Mouse (Mus musculus) liver (tissue): ENCODE results near the gene Sh2b1.
"Not testable (repeated sequence)": the region's sequence is repeated elsewhere in the genome, so short reads cannot be mapped to it uniquely, and the experiment has no call there.

ENCODE experiments used
- DNase-seq: peaks from one replicate; pipeline ENCODE4 v3.0.0-alpha.2; 2020; ENCODE audit warnings: mixed read lengths

Gene Sh2b1

DNA sequence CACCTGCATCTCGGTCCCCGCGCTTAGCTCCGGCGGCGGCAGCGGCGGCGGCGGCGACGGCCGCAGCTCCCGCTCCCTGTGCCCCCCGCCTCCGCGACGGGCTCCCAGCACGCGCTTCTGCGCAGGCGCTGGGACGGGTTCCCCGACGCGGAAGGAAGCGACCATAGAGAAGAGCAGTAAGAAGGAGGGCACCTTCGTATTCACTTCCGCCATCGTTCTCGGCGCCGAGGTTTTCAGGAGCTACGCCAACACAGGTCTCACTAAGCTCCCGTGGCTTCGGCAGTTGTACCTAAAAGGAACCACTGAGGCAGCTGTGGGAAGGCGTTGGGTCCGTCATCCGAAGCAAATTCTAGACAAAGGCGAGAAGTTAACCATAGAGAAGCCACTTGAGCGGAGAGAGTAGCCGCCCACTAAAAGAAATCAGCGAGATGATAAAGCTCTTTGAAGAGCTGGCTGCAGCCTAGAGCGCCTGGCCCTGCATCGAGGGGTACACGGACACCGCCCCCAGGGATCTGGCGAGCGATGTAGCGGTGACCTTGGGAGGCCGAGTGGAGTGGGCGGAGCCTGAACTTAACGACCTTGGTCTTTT lies at the start of gene Sh2b1:
TSS of gene Sh2b1 (minus strand) at position 432 of the 589 bp plus-strand sequence.
- DNase-seq: peak; percentile 89

GRCm38 (mm10) chr7:126523316-126523715 lies 48.1 kb upstream of the Sh2b1 start:
- DNase-seq: no peak

DNA sequence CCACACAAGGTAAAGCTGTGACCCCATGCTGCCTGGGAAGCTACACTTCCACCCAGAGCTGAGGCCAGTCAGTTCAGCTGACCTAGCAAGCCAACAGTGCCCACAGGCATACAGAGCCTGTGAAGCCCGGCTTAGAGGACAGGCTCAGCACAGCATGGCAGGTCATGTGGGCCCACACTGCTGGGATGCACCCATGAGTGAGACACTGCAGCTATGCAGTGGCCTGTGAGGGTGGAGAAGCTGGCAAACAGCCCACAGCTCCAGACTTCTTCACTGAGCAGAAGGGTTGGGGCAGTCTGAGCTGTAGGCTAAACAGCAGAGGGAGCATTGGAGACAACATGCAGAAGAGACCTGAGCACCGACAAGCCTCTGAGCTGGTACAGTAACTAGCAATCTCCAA lies 44.3 kb upstream of the Sh2b1 start:
- DNase-seq: no peak

- no peak for DNase-seq
Measured at GRCm38 (mm10) chr7:126518261-126518941, 43.2 kb upstream of the Sh2b1 start.

- DNase-seq: no peak
Measured at GRCm38 (mm10) chr7:126511287-126511686, 36.1 kb upstream of the Sh2b1 start.

GRCm38 (mm10) chr7:126507126-126507778 lies 32.0 kb upstream of the Sh2b1 start:
- no peak for DNase-seq

DNA sequence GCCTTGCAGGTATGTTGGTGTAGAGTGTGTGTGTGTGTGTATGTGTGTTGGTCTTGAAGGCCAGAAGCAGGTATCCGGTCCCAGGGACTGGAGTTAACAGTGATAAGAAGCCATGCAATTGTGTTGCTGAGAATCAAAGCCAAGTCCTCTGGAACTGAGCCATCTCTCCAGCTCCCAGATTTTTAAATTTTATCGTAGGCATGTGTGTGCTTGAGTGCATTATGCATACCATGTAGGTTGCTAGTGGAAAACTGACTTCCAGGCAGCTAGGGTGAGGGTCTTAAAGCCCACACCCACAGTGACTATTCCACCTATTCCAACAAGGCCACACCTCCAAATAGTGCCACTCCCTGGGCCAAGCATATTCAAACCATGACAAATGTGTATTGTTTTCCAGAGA lies 29.7 kb upstream of the Sh2b1 start:
- no peak for DNase-seq

GRCm38 (mm10) chr7:126503273-126503878 lies 28.2 kb upstream of the Sh2b1 start, which contains the start of gene Atxn2l:
Gene Atxn2l (minus strand): TSS chr7:126503437.
- DNase-seq: peak; percentile 99

- no peak for DNase-seq
Measured at GRCm38 (mm10) chr7:126502751-126503150, 27.5 kb upstream of the Sh2b1 start.

- DNase-seq: peak; percentile 96
Measured at GRCm38 (mm10) chr7:126502023-126502741, 27.0 kb upstream of the Sh2b1 start.

- no peak for DNase-seq
Measured at GRCm38 (mm10) chr7:126501684-126502022, 26.4 kb upstream of the Sh2b1 start.

- no peak for DNase-seq
Measured at GRCm38 (mm10) chr7:126499416-126499815, 24.2 kb upstream of the Sh2b1 start.

DNA sequence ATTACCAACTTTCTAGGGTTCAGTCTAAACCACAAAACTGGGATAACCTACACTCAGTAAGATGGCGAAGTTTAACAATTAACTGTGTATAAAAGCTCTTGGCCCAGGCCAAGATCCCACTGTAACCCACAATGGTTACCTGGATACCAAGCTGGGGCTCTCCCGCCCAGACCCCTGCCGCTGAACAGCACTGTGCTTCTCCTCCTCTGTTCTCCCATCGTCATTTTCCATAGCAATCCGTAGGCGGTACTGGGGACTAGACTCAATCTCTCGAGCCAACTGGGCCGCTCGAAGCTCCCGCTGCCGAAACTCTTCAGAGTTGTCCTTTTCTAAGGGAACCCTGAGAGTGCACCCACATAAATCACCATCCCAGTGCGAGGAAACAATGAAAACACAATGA lies 22.7 kb upstream of the Sh2b1 start:
- DNase-seq: no peak

- no peak for DNase-seq
Measured at GRCm38 (mm10) chr7:126496475-126496874, 21.3 kb upstream of the Sh2b1 start.

- peak; percentile 22 for DNase-seq
Measured at GRCm38 (mm10) chr7:126494120-126494519, 18.9 kb upstream of the Sh2b1 start.

DNA sequence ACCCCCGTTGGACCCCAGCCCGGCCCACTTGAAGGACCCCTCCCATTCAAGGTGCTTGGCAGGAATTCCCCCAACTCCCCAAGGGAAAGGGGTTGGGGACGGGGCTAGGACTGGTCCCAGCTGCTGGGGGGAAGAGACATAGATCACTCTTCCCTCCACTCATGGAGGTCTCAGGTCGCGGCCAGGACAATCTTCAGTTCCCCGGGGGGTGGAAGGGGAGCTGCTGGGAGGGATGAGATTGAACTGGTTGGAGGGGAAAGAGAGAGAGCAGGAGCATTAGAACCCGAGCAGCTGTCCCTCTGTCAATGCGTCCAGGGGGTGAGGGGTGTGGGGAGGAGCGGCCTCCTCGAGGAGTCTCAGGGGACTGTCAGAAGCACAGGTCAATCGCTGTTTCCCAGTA lies 16.7 kb upstream of the Sh2b1 start:
- DNase-seq: no peak

- no peak for DNase-seq
Measured at GRCm38 (mm10) chr7:126491005-126491404, 15.8 kb upstream of the Sh2b1 start.

DNA sequence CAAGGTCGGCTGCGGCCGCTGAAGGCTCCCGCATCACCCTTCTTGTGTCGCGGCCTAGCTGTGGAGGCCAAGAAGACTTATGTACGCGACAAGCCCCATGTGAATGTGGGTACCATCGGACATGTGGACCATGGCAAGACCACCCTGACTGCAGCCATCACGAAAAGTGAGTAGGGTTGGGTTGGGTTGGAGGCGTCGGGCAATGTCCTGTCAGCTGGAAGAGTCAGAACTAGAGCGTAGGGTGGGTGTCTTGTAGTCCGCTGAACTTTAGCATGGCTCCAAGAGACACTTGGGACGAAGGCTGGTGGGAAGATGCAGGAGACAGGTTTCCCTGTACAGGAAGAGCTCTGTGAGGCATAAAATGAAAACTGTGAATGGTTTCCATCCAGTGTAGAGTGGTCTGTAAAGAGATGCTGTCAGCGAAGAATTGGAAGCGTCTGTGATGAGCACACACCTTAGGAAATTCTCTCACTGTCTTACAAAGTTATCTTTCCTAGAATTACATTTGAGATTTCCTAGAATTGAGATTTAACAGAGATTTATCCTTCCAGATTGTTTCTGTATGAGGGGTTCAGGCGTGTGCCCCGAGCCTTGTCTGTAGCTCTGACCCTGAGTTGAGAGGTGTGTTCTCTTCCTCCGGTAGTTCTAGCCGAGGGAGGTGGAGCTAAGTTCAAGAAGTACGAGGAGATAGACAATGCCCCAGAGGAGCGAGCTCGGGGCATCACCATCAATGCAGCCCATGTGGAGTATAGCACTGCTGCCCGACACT lies 12.6 kb upstream of the Sh2b1 start:
- not testable (repeated sequence) for DNase-seq

GRCm38 (mm10) chr7:126487052-126487483 lies 11.8 kb upstream of the Sh2b1 start, which contains the start of gene Tufm:
Gene Tufm (plus strand): TSS chr7:126487361.
- peak; percentile 91 for DNase-seq

GRCm38 (mm10) chr7:126482392-126482871 lies 7.2 kb upstream of the Sh2b1 start:
- peak; percentile 91 for DNase-seq

GRCm38 (mm10) chr7:126481699-126482098 lies 6.5 kb upstream of the Sh2b1 start:
- no peak for DNase-seq

DNA sequence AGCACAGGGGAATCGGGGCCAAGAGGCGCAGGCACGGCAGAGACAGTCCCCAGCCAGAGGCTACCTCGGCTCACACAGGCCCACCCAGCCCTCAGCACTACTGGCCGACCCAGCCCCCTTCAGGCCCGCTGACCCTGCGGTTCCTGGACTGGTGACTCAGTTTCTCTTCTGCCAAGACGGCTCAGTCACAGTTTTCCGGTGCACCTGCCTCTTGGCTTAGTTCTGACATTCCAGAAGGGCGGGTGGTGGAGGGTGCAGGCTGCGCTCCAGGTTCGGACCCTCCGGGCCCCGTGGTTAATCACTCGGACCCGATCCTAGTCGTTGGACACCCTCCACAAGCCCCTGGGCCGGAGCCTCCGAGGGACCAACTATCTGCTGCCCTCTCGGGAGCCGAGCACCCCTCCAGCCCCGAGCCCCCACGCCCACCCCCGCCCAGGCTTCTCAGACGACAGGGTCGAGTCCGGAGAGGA lies 703 bp downstream of the Sh2b1 start:
- DNase-seq: peak; percentile 27
